Mouse (Mus musculus) lung, postnatal 0 days (tissue): Measurements from ENCODE around the gene Ptpre.

Experiments used
- CTCF ChIP-seq: IDR thresholded peaks from 2 replicates; pipeline ENCODE4 v1.5.1; 2016; ENCODE audit warnings: antibody characterized with exemption, mild to moderate bottlenecking
- EP300 ChIP-seq: IDR thresholded peaks from 2 replicates; pipeline ENCODE4 v1.6.1; 2016; ENCODE audit warnings: antibody characterized with exemption, mild to moderate bottlenecking, control low read depth

DNA sequence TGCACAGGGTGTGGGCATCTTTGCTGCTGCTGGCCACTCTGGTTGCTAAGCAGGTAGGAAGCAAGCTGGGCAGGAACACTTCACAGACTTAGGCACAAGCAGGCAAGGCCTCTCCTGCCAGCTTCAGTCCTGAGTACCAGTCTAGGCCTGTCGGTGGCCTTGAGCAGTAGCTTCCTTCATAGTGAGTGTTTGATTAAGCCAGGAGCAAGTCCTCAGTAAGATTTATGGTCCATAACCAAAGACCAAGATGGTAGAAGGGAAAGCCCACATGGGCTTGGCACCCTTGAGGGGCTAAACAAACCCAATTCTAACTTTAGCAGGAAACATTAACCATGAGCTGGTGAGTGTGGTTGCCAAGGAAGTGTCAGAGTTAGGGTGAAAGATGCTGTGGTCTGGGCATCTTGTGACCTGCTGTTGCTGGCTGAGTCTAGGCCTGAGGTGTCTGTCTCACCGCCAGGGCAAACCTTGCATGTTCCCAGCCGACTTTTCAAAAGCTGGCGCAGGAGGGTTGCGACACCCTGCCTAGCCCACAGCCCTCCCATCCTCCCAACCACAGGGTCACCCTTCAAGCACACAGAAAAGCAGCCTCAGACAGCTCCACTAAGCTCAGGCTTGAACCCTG, 122.1 kb downstream of the Ptpre start:
- TF ChIP-seq CTCF, result no peak
- no peak for TF ChIP-seq EP300
